Mouse (Mus musculus) layer of hippocampus, adult 9-10 months (tissue): ENCODE results near the gene Tsc1.

ENCODE experiments used
- DNase-seq: peaks from one replicate; pipeline ENCODE4 v3.0.0; 2022; ENCODE audit warnings: low spot score

Tsc1 gene

DNA sequence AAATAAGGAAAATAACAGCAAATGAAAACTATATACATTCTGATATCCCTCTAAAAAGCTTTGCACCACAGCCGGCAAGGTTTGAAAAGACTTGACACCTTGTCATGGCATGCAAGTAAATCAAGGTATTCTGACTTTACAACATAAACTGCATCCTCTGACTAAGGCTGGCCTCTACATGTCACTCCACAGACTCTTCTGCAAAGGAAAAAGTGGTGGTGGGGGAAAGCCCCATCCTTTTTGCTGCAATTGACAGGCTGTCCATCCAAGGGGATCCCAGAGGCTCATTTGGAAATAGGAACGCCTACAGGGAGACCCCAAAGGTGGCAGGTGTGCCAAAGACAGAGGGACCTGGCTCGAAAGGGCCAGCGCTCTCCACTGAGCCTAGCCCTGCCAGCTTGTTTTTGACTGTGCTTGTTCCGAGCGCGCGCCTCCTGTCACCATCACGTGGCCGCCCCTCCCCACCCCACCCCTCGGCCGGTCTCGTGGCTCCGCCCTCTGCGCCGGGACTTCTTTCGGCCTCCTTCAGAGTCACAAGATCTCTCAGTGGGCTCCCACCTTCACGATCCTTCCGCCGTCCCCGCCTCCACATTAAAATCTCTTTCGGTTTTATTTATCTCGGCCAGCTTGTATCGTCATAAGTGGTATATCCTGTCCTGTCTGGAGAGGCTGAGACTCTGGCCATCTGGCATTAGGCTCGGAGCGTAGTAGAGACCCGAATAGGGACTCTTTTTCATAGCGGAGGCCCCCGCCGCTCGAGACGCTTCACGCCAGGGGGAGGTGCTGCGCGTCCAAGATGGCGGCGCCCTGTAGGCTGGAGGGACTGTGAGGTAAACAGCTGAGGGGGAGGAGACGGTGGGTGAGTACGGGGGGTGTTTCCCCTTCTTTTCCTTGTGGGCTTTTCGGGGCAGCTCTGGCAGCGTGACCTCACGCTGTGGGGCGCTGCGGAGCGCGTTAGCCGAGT is at the start of gene Tsc1:
Gene Tsc1 (plus strand): TSS at position 768 of the 964 bp plus-strand sequence.
- peak; percentile 95 for DNase-seq

DNA sequence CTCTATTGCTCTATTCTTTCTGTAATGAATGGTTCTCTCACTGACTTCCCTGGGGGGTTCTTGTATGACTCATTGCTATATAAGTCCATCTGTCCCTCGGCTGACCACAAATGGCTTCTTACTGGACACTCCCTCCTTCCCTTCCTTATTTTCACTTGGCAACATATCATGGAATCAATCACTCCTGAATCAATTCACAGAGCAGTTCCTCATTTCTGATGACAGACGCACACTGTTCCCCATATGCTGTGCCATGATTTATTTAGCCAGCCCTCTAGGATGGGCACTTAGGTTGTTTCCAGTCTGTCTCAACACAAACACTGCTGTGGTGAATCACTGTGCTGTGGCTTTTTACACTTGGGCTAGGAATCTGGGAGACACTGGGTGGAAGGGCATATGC is 49.5 kb upstream of the Tsc1 start:
- DNase-seq, result no peak

- no peak for DNase-seq
These were observed 48.2 kb upstream of the Tsc1 start for GRCm38 (mm10) chr2:28592809-28593208.

DNA sequence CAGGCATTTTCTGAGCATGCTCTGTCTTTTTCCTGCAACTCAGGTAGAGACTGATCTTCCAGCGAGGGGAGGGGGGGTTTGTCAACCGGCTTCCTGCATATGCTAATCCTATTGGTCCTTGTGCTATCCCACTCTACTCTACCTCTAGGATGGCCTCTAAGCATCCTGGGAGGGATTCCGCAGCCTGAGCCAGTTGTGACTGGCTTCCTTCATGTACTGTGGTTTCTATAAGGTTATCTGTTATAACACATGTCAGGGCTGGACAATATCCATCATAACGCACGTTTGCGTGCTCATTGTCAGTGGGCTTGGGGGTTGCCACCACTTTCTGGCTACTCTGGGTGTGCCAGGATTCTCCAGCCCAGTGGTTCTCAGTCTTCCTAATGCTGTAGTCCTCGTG is 45.0 kb upstream of the Tsc1 start:
- no peak for DNase-seq

- no peak for DNase-seq
These were observed 44.0 kb upstream of the Tsc1 start for GRCm38 (mm10) chr2:28596998-28597397.

- DNase-seq, result no peak
These were observed 43.1 kb upstream of the Tsc1 start for GRCm38 (mm10) chr2:28597733-28598547.

DNA sequence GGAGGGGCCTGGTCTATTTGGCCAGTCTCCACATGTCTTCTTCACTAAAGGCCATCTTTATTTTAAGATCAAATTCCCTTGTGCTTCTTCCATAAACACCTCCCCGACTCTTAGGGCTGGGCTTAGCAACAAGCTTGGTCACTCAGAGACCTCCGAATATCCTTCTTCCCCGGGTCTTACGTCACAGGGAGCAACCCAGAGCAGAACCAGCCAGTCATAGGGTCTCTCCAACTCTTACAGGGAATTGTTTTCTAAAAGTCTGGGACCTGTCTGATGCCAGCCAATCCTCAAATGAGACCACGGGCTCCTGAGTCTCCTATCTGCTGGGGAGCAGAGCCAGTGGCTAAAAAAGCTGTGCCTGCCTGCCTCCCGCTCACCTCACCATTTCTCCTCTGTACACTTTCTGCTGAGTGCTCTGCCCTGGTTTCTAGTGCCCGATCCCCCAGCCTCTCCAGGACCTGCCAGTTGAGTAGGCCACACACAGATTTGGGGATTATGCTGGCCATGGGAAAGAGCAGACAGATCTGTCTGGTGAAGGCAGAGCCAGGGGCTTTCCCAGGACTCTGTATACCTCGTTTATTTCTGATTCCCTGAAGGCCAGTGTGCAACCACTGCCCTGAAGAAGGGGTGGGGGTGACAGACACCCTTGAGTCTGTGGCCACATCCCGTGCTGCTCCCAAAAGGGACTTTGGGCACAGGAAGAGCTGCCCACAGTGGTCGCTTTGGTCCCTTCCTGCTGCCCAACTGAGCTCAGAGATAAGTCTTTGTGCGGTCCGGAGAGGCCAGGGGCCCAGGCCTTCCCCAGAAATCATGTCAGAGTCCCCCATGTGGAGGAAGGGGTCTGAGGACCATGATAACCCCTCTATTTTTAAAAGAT is 42.1 kb upstream of the Tsc1 start:
- DNase-seq, result no peak

DNA sequence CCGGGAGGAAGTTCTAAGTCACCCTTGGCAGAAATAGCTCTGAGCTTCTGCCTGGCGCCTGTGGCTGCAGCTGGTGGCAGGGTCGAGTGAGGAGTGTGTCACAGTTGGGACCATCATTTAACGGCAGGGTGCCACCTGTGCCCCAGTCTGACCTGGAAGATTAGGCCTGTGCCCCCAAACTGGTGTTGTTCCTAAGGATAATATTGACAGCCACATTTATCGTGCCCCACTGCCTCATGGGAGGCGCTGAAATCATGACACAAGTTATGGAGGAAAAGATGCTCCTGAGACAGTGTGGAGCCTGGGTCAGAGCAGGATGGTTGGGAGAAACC is 41.5 kb upstream of the Tsc1 start:
- no peak for DNase-seq

GRCm38 (mm10) chr2:28601720-28602590 is 39.1 kb upstream of the Tsc1 start:
- no peak for DNase-seq

DNA sequence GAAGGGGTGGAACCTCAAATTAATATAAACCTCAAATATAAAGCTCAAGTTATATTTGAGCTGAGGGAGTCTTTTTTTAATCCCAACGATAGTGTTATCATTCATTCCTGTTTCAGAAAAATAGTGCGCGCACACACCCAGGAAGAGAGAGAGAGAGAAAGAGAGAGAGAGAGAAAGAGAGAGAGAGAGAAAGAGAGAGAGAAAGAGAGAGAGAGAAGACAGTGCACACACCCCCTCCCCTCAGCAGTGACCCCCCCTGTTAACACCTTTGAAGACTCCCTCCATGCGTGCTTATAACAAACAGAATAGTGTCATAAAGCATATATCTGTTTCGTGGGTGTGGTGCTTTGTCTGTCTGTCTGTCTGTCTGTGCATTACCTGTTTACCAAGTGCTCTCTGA is 37.5 kb upstream of the Tsc1 start:
- no peak for DNase-seq

GRCm38 (mm10) chr2:28605789-28606541 is 35.1 kb upstream of the Tsc1 start:
- DNase-seq, result no peak

DNA sequence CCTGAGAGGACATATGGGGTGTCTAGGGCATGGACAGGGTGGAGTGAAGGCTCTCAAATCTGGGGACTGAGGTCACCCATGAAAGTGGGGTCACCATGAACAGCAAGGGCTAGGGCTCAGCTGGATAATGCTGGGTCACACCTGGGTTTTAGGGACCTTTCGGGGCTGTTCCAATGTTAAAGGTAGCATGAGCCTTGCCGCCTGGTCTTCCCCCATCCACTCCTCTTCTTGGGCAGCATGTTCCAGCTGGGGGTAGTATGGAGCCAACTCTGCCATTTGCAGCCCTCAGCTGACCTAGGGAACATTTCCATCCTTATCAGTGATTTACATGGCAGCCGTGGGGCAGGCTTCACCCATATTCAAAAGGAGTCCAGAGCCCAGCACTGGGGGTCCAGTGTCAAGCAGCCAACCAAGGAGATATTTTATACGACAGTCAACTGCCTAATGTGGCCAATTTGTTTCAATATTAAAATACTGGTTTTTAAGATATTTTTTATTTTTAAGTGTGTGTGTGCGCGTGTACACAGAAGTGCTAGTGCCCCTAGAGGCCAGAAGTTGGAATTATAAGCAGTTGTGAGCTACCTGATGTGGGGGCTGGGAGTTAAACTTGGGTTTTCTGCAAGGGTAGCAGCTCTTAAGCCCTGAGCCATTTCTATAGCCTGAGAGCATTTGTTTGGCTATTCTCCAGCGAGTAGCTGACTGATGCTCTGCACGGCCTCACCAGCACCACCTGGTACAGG is 34.3 kb upstream of the Tsc1 start:
- DNase-seq, result no peak

DNA sequence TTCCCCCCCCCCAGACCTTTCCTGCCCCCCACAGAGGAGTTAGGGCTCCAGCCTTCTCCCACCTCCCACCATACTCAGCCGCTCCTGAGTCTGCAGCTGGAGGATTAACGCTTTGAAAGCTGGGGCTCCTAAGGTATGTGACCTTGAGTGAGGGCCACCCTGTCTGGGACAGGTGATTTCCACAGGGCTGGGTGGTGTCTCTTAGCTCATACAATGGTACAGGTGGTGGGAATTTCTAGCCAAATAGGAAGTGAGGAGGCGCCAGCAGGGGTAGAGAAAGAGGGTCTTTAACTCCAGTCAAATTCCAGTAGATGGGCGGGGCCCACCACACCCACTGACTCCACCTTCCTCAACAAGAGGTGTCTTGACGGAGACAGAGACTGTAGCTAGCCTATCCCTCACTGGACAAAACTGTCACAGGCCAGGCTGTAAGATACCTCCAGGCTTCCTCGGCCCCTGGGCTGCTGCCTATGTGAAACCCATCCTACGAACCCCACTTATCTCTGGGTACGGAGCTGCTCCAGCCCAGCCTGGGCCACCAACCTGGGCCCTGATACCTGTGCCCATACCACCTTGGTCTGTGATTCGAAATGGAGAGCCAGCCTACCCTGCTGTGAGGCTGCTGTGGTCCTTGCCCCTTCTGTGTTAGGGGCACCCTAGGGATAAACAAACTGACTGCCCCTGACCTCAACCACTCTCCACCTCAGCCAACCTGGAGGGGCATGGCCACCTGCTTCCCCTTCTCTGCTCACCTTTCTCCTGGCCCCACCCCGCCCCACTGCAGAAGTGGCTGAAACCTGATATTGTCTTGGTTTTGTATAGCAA is 33.5 kb upstream of the Tsc1 start:
- DNase-seq, result no peak

GRCm38 (mm10) chr2:28609851-28610250 is 31.2 kb upstream of the Tsc1 start:
- no peak for DNase-seq

- DNase-seq, result no peak
These were observed 30.2 kb upstream of the Tsc1 start for GRCm38 (mm10) chr2:28610716-28611406.

GRCm38 (mm10) chr2:28611407-28611787 is 29.6 kb upstream of the Tsc1 start:
- no peak for DNase-seq

DNA sequence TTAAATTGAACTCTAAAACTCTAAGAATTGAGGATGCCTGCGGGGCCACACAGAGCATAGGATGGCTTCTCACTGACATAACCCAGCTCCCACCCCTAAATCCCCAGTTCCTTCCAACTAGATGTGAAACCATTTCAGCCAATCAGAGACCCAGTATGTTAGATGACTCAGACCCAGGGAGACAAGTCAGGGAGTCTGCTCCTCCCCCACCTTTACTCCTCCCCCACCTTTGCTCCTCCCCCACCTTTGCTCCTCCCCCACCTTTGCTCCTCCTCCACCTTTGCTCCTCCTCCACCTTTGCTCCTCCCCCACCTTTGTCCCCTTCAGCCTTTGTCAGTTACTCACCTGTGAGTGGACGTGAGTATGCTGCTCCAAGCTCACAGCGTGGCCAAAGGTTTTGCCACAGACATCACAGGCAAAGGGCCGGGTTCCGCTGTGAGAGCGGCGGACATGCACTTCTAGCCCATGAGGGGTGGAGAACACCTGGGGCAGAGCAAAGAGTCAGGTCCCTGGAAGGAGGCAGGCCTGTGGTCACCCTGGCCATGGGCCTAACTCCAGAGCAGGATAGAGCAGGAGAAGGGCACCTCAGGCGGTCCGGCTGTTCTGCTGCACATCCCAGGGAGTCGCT is 28.5 kb upstream of the Tsc1 start:
- DNase-seq, result no peak

GRCm38 (mm10) chr2:28613599-28613998 is 27.4 kb upstream of the Tsc1 start:
- DNase-seq, result no peak
